Mouse (Mus musculus) G1E (cell line): ENCODE measurements at regions not wholly inside any gene's neighbourhood (a gene's known extent, or its start where the extent isn't known, plus 50 kb on each side); places are given as distances from the start of the nearest gene placed in this dataset.

Experiments
- CTCF ChIP-seq: IDR thresholded peaks from 2 replicates; pipeline ENCODE4 v1.5.1; 2012; ENCODE audit warnings: low read depth, low read length, inconsistent platforms, mixed read lengths
- GATA1 ChIP-seq: IDR thresholded peaks from 2 replicates; pipeline ENCODE4 v1.6.1; 2012; ENCODE audit warnings: borderline replicate concordance, low read length, inconsistent platforms, mixed read lengths
- POLR2AphosphoS5 ChIP-seq: IDR thresholded peaks from 2 replicates; pipeline ENCODE4 v1.6.1; 2012; ENCODE audit warnings: low read depth, low read length, inconsistent platforms; ENCODE audit not compliant: insufficient replicate concordance
- TAL1 ChIP-seq: conservative IDR thresholded peaks from 2 replicates; pipeline ENCODE4 v1.6.1; 2012; ENCODE audit warnings: low read depth, low read length, inconsistent platforms, mixed read lengths

DNA sequence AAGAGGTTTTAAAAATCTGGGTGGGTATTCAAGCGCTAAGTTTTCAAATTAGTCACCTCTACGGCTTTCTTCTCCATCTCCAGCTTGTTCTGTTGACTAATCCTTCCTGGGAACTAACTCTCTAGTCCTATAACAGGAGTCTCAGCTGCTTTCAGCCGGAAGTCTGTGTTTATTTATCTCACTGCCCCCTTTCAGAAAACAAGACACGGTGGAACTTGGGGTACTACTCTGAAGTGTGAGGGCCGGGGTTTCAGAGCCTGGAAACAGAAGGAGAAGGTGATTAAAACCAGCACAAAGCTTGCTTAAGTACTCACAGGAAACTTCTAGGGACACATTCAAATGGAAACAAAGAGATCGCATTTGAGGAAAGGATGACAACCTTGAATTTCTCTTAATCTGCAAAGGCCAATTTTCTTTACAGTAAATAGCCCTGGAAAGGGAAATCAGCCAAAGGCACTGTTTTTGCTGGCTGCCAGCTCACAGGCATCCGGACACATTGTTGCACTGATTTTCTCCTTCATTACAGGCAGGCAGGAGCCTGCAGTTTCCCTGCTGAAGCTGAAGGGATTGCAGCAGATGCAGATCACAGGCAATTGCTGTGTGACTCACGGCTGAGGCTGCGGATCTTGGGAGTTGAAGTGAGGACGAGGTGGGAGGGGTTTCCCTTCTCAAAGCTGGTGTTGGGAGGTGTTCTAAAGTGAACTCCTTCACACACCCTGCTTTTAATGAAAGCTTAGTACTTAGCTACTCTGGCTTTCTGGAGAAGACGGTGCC, 55.7 kb upstream of the Tet2 start:
- TF ChIP-seq CTCF (no peak), TAL1 (no peak), POLR2AphosphoS5 (no peak), GATA1 (no peak)
